In the genomic region with DNA sequence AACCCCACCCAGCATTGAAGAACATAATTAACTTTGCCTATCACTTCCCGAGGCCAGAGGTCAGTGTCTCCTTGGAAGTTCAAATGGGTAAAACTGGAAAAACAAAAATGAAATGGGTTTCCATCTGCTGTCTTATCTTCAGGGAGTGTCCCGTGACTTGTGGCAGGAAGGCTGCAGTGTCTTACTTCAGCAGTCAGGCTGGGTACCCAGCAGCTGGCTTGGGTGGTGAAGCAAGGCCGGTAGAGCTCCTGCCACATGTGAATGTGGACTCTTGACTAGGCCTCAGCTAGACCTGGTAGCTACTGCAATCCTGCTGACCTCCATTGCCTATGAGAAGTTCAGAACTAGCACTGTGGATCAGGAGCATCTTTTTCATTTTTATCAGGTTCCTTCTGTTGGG, we compare ENCODE assay signal across 14 mouse cellular contexts.
"Had no signal": no experiment of that assay in that cellular context is flagged by ENCODE, and none has a peak within 500 bp of the region (broad histone marks: within the 10 kb centered on the region; RNA-seq: fewer than 3 reads in every experiment).

No protein-coding gene starts in this region.

- ATAC-seq: lung, postnatal 0 days; midbrain, embryonic 15.5 days had no signal

- H3K9me3 ChIP-seq: limb, embryonic 13.5 days; midbrain, embryonic 15.5 days; neural tube, embryonic 12.5 days had no signal

- H3K9ac ChIP-seq: limb, embryonic 13.5 days; liver, embryonic 14.5 days; midbrain, embryonic 15.5 days; neural tube, embryonic 12.5 days had no signal

- H3K4me2 ChIP-seq: limb, embryonic 13.5 days; midbrain, embryonic 11.5 days; midbrain, embryonic 15.5 days; neural tube, embryonic 12.5 days had no signal

- H3K4me1 ChIP-seq: limb, embryonic 13.5 days; midbrain, embryonic 15.5 days; neural tube, embryonic 12.5 days had no signal

- H3K36me3 ChIP-seq: midbrain, embryonic 15.5 days had no signal

- H3K27me3 ChIP-seq: limb, embryonic 13.5 days; midbrain, embryonic 15.5 days; neural tube, embryonic 12.5 days had no signal

- H3K4me3 ChIP-seq: limb, embryonic 13.5 days; midbrain, embryonic 15.5 days; neural tube, embryonic 12.5 days had no signal

- H3K27ac ChIP-seq: limb, embryonic 13.5 days; liver, embryonic 14.5 days; midbrain, embryonic 15.5 days; neural tube, embryonic 12.5 days had no signal

- DNase-seq: kidney, adult 11 months; kidney, postnatal 36 days; layer of hippocampus, adult 9-11 months; layer of hippocampus, postnatal 36 days; lung, adult 2 months; lung, postnatal 36 days; thymus, adult 18-20 months; thymus, postnatal 14 days had no signal
